Mouse (Mus musculus) fat pad, adult 2 months (tissue): ENCODE results near the gene Syt3.

Source experiments
- DNase-seq: peaks from one replicate; pipeline ENCODE4 v3.0.0-alpha.2; 2011; ENCODE audit warnings: low read depth, low spot score; ENCODE audit errors: extremely low read depth

Gene Syt3

GRCm38 (mm10) chr7:44401673-44402072 is 17.8 kb downstream of the Syt3 start:
- DNase-seq = no peak

- DNase-seq = peak; percentile 10
These were observed 21.6 kb downstream of the Syt3 start for GRCm38 (mm10) chr7:44405346-44406014.

- no peak for DNase-seq
These were observed 22.1 kb downstream of the Syt3 start for GRCm38 (mm10) chr7:44406015-44406355.

DNA sequence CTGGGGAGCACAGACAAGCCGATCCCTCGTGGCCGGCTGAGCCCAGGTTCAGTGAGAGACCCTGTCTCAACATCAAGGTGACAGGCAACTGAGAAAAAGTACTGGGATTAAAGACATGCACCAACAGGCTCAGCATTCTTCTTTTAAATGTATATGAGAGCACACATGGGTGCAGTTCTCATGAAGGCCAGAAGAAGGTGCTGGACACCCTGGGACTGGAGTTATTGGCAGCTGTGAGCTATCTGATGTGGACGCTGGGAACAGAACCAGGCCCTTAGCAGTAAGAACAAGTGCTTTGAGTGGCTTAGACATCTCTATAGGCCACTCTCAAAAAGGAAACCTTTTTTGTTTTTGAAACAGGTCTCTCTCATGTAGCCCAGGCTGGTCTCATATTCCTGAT is 27.2 kb downstream of the Syt3 start:
- DNase-seq = no peak

DNA sequence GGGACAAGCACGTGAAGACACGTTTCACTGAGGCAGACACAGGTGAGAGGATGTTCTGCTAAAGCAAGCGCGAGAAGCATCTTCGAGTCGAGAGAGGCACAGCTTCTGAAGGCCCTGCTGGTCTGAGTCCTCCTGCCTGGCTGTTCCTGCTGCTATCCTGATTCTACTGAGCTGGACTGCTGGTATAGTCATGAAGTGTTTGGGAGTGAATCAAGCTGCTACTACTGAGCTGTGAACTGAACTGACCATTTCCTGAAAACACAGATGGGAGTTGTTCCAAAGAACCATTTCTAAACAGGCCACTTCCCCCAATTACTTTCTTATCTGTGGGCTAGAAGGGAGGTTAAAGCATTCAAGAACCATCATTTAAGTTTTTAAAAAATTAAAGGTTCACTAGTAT is 29.4 kb downstream of the Syt3 start:
- no peak for DNase-seq

DNA sequence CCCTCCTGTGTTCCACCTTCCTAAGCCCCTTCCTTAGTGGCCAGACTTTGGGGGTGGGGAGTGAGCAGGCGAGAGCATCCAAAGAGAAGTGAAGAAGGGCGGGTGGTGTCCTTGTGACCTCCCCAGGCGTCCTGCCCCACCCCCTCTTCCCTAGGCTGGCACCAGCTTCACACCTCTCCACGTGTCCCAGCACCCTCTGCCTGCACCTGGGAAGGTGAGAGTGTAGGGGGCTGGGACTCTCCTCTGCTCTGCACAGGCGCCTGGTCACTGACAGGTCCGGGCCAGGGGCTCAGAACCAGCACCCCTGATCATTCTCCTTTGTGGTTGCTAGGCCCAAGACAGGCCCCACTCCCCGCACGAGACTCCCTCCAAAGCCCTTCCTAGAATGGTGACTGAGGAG is 43.8 kb downstream of the Syt3 start:
- DNase-seq = no peak

DNA sequence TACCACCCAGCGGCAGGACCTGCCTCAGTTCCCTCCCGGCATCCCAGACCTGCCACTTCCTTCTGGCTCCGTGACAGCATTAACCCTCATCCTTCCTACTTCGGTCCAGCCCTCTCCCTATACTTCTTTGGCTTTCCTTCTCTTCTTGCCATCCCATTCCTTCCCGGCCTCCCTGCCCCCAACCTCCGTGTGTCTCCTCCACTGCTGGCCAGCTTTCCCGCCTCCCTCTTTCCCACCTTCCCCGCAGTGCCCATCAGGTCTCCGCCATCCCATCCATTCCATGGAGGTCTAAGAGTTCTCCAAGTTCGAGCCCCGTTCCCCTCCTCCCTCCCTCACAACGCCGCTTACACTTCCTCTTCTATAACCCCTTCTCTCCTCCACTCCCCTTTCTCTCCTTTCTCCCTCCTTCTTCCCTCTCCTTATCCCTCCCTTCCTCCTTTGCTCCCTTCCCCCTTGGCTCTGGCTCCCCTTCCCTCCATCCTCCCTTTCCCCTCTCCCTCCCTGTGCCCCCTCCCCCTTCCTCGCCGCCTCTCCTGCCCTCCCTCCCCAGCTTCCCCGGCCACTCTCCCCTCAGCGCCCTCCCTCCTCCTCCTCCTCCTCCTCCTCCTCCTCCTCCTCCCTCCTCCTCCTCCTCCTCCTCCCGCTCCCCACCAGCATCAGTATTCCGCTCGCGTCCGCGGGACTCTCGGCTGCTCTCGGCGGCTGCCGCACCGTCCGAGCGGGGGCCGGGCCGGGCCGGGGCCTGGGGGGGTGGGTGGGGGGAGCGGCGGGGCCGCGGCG is 44.5 kb downstream of the Syt3 start:
- DNase-seq = no peak

DNA sequence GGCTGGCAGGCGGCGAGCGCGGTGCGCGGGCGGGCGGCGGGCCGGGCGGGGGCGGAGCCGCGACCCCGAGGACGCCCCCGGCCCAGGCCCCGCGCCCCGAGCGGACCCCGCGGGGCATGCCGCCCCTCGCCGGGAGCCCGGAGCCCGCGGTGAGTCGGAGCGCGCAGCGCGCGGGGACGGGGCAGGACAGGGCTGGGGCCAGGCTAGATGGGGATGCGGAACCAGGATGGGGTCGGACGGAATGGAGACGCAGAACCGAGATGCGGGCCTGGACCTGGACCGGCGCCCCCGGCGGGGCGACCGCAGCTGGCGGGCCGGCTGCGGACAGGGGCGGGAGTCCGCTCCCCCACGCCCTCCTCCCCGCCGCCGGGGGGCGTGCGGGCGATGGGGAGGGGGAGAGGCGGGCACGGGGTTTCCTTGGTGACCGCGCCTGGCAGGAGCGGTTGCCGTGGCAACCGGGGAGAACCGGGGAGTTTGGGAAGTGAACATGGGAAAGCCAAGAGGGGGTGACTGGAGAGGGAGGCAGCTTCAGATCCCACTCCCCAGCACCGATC is 45.1 kb downstream of the Syt3 start, which contains the start of gene Lrrc4b:
TSS of gene Lrrc4b (plus strand) at position 51 of the 554 bp plus-strand sequence.
- no peak for DNase-seq

GRCm38 (mm10) chr7:44429534-44430488 is 45.9 kb downstream of the Syt3 start:
- DNase-seq = no peak

- DNase-seq = no peak
These were observed 48.6 kb downstream of the Syt3 start for GRCm38 (mm10) chr7:44432550-44432949.

GRCm38 (mm10) chr7:44433371-44433770 is 49.5 kb downstream of the Syt3 start:
- DNase-seq = no peak

GRCm38 (mm10) chr7:44434089-44434488 is 50.2 kb downstream of the Syt3 start:
- DNase-seq = no peak

DNA sequence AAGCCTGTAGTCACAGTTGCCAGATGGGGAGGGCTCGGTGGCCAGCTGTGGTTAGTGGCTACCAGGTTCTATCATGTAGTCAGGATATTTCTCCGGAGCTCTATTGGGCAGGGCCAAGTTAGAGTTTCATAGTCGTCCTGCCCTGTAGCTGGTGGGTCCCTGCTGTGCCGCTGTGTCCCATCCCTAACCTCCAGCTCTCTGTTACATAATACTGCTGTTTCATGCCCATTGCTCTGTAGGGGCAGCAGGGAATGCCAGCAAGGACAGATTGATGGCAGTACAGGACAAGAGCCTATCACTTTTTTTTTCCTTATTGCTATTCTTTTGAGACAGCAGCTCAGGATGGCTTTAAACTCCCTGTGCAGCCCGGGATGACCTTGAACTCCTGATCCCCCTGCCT is 51.9 kb downstream of the Syt3 start:
- no peak for DNase-seq

DNA sequence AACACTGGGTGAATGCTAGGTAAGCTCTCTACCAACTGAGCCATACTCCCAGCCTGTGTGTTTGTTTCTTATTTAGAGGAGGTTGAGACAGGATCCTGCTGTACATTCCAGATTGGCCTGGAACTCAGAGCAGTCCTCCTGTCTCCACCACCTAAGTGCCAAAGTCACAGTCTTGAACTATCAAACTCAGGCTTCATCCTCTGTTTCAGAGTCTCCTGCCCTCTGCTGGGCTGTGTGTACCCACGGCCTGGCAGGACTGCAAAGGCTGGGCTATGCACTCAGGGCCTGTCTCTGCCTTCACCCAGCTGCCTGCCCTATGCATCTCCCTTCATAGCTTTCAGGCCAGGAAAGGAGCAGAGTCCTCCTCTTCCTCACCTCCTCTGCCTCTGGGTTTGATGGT is 52.4 kb downstream of the Syt3 start:
- no peak for DNase-seq

GRCm38 (mm10) chr7:44437188-44437587 is 53.3 kb downstream of the Syt3 start:
- no peak for DNase-seq

DNA sequence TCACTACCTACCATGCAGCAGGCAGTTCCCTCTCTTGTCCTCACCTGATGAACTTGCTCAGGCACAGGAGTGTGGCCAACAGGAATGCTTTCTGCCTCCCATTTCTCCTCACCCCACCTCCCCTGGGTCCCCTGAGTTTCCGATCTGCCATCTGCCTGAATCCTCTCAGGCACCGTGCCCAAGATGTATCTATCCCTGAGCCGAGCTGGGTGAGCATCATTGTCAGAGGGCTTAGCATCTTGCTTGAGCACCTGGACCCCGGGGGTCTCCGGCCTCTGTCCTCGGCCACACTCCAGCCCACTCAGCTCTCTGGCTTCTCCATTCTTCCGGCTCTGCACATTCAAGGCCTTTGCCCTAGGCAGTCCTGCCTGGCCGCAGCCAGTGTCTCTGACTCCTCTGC is 54.0 kb downstream of the Syt3 start:
- no peak for DNase-seq

DNA sequence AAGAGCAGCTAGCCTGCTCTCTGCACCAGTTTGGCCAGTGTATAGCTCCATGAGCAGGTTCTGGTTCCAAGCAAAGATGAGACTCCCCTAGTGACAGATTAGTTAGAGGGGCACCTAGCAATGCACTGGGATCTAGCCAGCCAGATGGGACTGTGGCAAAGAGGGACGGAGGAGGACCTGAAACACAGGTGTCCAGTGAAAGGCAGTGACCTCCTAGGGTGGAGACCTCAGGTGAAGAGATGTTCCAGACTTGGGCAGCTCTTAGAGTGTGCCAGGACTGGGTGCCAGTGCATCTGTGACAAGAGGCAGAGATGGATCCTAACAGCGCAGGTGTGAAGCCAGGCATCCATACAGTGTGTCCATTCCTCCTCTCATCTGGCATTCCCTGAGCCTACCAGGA is 55.8 kb downstream of the Syt3 start:
- no peak for DNase-seq

DNA sequence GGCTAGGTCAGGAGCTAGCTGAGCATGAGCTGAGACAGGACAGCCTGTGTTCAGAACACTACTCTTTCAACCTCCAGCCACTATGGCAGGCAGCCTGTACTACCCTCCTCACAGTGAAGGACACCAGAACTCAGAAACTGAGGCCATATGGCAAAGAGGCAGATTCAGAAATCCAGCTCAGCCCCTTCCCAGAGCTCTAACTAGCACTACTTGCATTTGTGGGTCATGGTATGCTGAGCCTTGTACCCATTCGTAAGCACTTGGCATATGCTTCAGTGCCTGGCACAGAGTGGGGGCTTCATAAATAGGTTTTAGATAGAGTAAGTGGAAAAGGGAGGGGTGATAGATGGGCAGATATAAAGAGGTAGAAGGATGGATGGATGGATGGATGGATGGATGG is 56.6 kb downstream of the Syt3 start:
- no peak for DNase-seq

- DNase-seq = no peak
These were observed 57.3 kb downstream of the Syt3 start for GRCm38 (mm10) chr7:44441180-44441579.

- no peak for DNase-seq
These were observed 57.8 kb downstream of the Syt3 start for GRCm38 (mm10) chr7:44441648-44442109.

GRCm38 (mm10) chr7:44442407-44442821 is 58.5 kb downstream of the Syt3 start:
- no peak for DNase-seq
